Mouse (Mus musculus): ENCODE results near the gene Mt1. TPM values are rescaled to one million over a fixed set of nuclear protein-coding genes. Genes with fewer than 3 reads are reported as not detected.
"Not testable (repeated sequence)": the region's sequence is repeated elsewhere in the genome, so short reads cannot be mapped to it uniquely, and the experiment has no call there.

Mt1 gene
- polyA plus RNA-seq (2014; fragmentation: Nextera tagmentation; extraction: Ambion mirVana), result 34.9 and 38.4 TPM in 2 replicates

GRCm38 (mm10) chr8:94178857-94179712, at the start of gene Mt1:
TSS of gene Mt1 (plus strand) at chr8:94179082.
- no peaks in the 10 kb centered on the region for H3K36me3 ChIP-seq (ENCODE audit: control insufficient read depth, insufficient read depth, low read length)
- under 1% methylated on average over 50 of the region's 50 CpGs for WGBS
- no peak; the same call in 1 of the 2 replicates for ATAC-seq (ENCODE audit: low FRiP score, low TSS enrichment)
- H3K4me2 ChIP-seq (ENCODE audit: low read length), result peak within 1 kb of the TSS; percentile 66
- peak; percentile 80 for DNase-seq
- no peak within 1 kb of the TSS for H3K27ac ChIP-seq (replicated peaks; ENCODE audit: low read depth, low read length)
- H3K4me3 ChIP-seq (replicated peaks; ENCODE audit: low read depth, low read length), result peak within 1 kb of the TSS; percentile 34
- peaks cover 83% of the 10 kb centered on the region for H3K27me3 ChIP-seq (ENCODE audit: control insufficient read depth, insufficient read depth, low read length)
- H3K9me3 ChIP-seq (ENCODE audit: control insufficient read depth, low read length), result no peaks in the 10 kb centered on the region
- H3K4me1 ChIP-seq (ENCODE audit: control insufficient read depth, insufficient read depth, low read length), result peaks cover 14% of the 10 kb centered on the region
- H3K9ac ChIP-seq (replicated peaks; ENCODE audit: low read length), result peak within 1 kb of the TSS; percentile 21; the same call in 1 of the 2 replicates

GRCm38 (mm10) chr8:94129133-94129789, 49.6 kb upstream of the Mt1 start:
- no peaks in the 10 kb centered on the region for H3K27me3 ChIP-seq (ENCODE audit: control insufficient read depth, insufficient read depth, low read length)

GRCm38 (mm10) chr8:94130126-94130525, 48.8 kb upstream of the Mt1 start:
- Histone ChIP-seq H3K4me2 (ENCODE audit: low read length) (no peak overlapping the region), H3K9me3 (ENCODE audit: control insufficient read depth, low read length) (no peaks in the 10 kb centered on the region), H3K9ac (replicated peaks; ENCODE audit: low read length) (no peak overlapping the region), H3K27me3 (ENCODE audit: control insufficient read depth, insufficient read depth, low read length) (no peaks in the 10 kb centered on the region), H3K27ac (replicated peaks; ENCODE audit: low read depth, low read length) (no peak overlapping the region), H3K4me3 (replicated peaks; ENCODE audit: low read depth, low read length) (no peak overlapping the region), H3K36me3 (ENCODE audit: control insufficient read depth, insufficient read depth, low read length) (no peaks in the 10 kb centered on the region), H3K4me1 (ENCODE audit: control insufficient read depth, insufficient read depth, low read length) (no peaks in the 10 kb centered on the region)
- ATAC-seq (ENCODE audit: low FRiP score, low TSS enrichment), result no peak
- 92% methylated on average over 4 of the region's 4 CpGs for WGBS
- no peak for DNase-seq

More at GRCm38 (mm10) chr8:94129133-94129789, 49.6 kb upstream of the Mt1 start:
- ATAC-seq (ENCODE audit: low FRiP score, low TSS enrichment), result no peak
- no peaks in the 10 kb centered on the region for H3K4me1 ChIP-seq (ENCODE audit: control insufficient read depth, insufficient read depth, low read length)
- H3K27ac ChIP-seq (replicated peaks; ENCODE audit: low read depth, low read length), result no peak overlapping the region
- DNase-seq, result no peak
- H3K4me3 ChIP-seq (replicated peaks; ENCODE audit: low read depth, low read length), result no peak overlapping the region
- H3K4me2 ChIP-seq (ENCODE audit: low read length), result no peak overlapping the region
- H3K9ac ChIP-seq (replicated peaks; ENCODE audit: low read length), result no peak overlapping the region
- no peaks in the 10 kb centered on the region for H3K9me3 ChIP-seq (ENCODE audit: control insufficient read depth, low read length)
- 64% methylated on average over 6 of the region's 6 CpGs for WGBS
- H3K36me3 ChIP-seq (ENCODE audit: control insufficient read depth, insufficient read depth, low read length), result no peaks in the 10 kb centered on the region

- no peaks in the 10 kb centered on the region for H3K36me3 ChIP-seq (ENCODE audit: control insufficient read depth, insufficient read depth, low read length)
- no peak overlapping the region for H3K9ac ChIP-seq (replicated peaks; ENCODE audit: low read length)
- no peaks in the 10 kb centered on the region for H3K27me3 ChIP-seq (ENCODE audit: control insufficient read depth, insufficient read depth, low read length)
- ATAC-seq (ENCODE audit: low FRiP score, low TSS enrichment) (no peak), DNase-seq (no peak)
- 85% methylated on average over 5 of the region's 5 CpGs for WGBS
- no peak overlapping the region for H3K4me3 ChIP-seq (replicated peaks; ENCODE audit: low read depth, low read length)
- no peaks in the 10 kb centered on the region for H3K4me1 ChIP-seq (ENCODE audit: control insufficient read depth, insufficient read depth, low read length)
- no peak overlapping the region for H3K4me2 ChIP-seq (ENCODE audit: low read length)
- no peak overlapping the region for H3K27ac ChIP-seq (replicated peaks; ENCODE audit: low read depth, low read length)
- H3K9me3 ChIP-seq (ENCODE audit: control insufficient read depth, low read length), result no peaks in the 10 kb centered on the region
These were observed 46.8 kb upstream of the Mt1 start for GRCm38 (mm10) chr8:94132096-94132495.

- H3K36me3 ChIP-seq (ENCODE audit: control insufficient read depth, insufficient read depth, low read length); H3K4me3 ChIP-seq (replicated peaks; ENCODE audit: low read depth, low read length); ATAC-seq (ENCODE audit: low FRiP score, low TSS enrichment); DNase-seq; H3K4me2 ChIP-seq (ENCODE audit: low read length); H3K27me3 ChIP-seq (ENCODE audit: control insufficient read depth, insufficient read depth, low read length); H3K27ac ChIP-seq (replicated peaks; ENCODE audit: low read depth, low read length); H3K9me3 ChIP-seq (ENCODE audit: control insufficient read depth, low read length); H3K4me1 ChIP-seq (ENCODE audit: control insufficient read depth, insufficient read depth, low read length); H3K9ac ChIP-seq (replicated peaks; ENCODE audit: low read length): not testable (repeated sequence)
- 82% methylated on average over 3 of the region's 3 CpGs for WGBS
These were observed 44.3 kb upstream of the Mt1 start for GRCm38 (mm10) chr8:94134601-94135000.

GRCm38 (mm10) chr8:94135556-94135955, 43.3 kb upstream of the Mt1 start:
- Histone ChIP-seq H3K9me3 (ENCODE audit: control insufficient read depth, low read length) (no peaks in the 10 kb centered on the region), H3K4me1 (ENCODE audit: control insufficient read depth, insufficient read depth, low read length) (no peaks in the 10 kb centered on the region), H3K4me3 (replicated peaks; ENCODE audit: low read depth, low read length) (no peak overlapping the region), H3K4me2 (ENCODE audit: low read length) (no peak overlapping the region), H3K9ac (replicated peaks; ENCODE audit: low read length) (no peak overlapping the region), H3K27me3 (ENCODE audit: control insufficient read depth, insufficient read depth, low read length) (no peaks in the 10 kb centered on the region), H3K36me3 (ENCODE audit: control insufficient read depth, insufficient read depth, low read length) (no peaks in the 10 kb centered on the region), H3K27ac (replicated peaks; ENCODE audit: low read depth, low read length) (no peak overlapping the region)
- no peak for ATAC-seq (ENCODE audit: low FRiP score, low TSS enrichment)
- WGBS, result 91% methylated on average over 6 of the region's 6 CpGs
- no peak for DNase-seq

GRCm38 (mm10) chr8:94136192-94136591, 42.7 kb upstream of the Mt1 start:
- H3K9ac ChIP-seq (replicated peaks; ENCODE audit: low read length), result no peak overlapping the region
- DNase-seq (no peak), ATAC-seq (ENCODE audit: low FRiP score, low TSS enrichment) (no peak)
- H3K36me3 ChIP-seq (ENCODE audit: control insufficient read depth, insufficient read depth, low read length), result no peaks in the 10 kb centered on the region
- H3K27me3 ChIP-seq (ENCODE audit: control insufficient read depth, insufficient read depth, low read length), result no peaks in the 10 kb centered on the region
- H3K9me3 ChIP-seq (ENCODE audit: control insufficient read depth, low read length), result no peaks in the 10 kb centered on the region
- H3K4me1 ChIP-seq (ENCODE audit: control insufficient read depth, insufficient read depth, low read length), result no peaks in the 10 kb centered on the region
- no peak overlapping the region for H3K4me2 ChIP-seq (ENCODE audit: low read length)
- H3K27ac ChIP-seq (replicated peaks; ENCODE audit: low read depth, low read length), result no peak overlapping the region
- WGBS, result 83% methylated on average over 7 of the region's 7 CpGs
- H3K4me3 ChIP-seq (replicated peaks; ENCODE audit: low read depth, low read length), result no peak overlapping the region

GRCm38 (mm10) chr8:94136933-94137332, 41.9 kb upstream of the Mt1 start, which contains the start of gene Mt4:
TSS of gene Mt4 (plus strand) at chr8:94137197.
- Histone ChIP-seq H3K9ac (replicated peaks; ENCODE audit: low read length) (no peak within 1 kb of the TSS), H3K4me3 (replicated peaks; ENCODE audit: low read depth, low read length) (no peak within 1 kb of the TSS), H3K27me3 (ENCODE audit: control insufficient read depth, insufficient read depth, low read length) (no peaks in the 10 kb centered on the region), H3K27ac (replicated peaks; ENCODE audit: low read depth, low read length) (no peak within 1 kb of the TSS), H3K4me2 (ENCODE audit: low read length) (no peak within 1 kb of the TSS), H3K9me3 (ENCODE audit: control insufficient read depth, low read length) (no peaks in the 10 kb centered on the region), H3K36me3 (ENCODE audit: control insufficient read depth, insufficient read depth, low read length) (no peaks in the 10 kb centered on the region), H3K4me1 (ENCODE audit: control insufficient read depth, insufficient read depth, low read length) (no peaks in the 10 kb centered on the region)
- ATAC-seq (ENCODE audit: low FRiP score, low TSS enrichment) (no peak), DNase-seq (no peak)
- WGBS, result 69% methylated on average over 6 of the region's 6 CpGs
